Mouse (Mus musculus): Measurements from ENCODE around the gene 1110017D15Rik. TPM values are rescaled to one million over a fixed set of nuclear protein-coding genes. Genes with fewer than 3 reads are reported as not detected.

1110017D15Rik gene
- polyA plus RNA-seq, 1 experiment: 10.6 TPM

Other genes with a start within 250 kb of the 1110017D15Rik start
- 28.4 and 32.3 TPM in 2 replicates for gene Ubap2, start 242.2 kb downstream of the 1110017D15Rik start, polyA plus RNA-seq (2012; rRNA removed)
- gene Dcaf12, start 202.4 kb downstream of the 1110017D15Rik start, polyA plus RNA-seq (2012; rRNA removed): 33.5 and 35.4 TPM in 2 replicates
- gene Ubap1, start 168.3 kb downstream of the 1110017D15Rik start, polyA plus RNA-seq (2012; rRNA removed): 46.7 and 54.4 TPM in 2 replicates
- gene Kif24, start 52.4 kb downstream of the 1110017D15Rik start, polyA plus RNA-seq (2012; rRNA removed): 0.71 and 0.90 TPM in 2 replicates
- gene Nudt2, start 52.2 kb downstream of the 1110017D15Rik start, polyA plus RNA-seq (2012; rRNA removed): 39.5 and 42.0 TPM in 2 replicates
- 22.6 and 23.6 TPM in 2 replicates for gene AI464131, start 14.3 kb downstream of the 1110017D15Rik start, polyA plus RNA-seq (2012; rRNA removed)
- gene Fam219a, start 52.2 kb upstream of the 1110017D15Rik start, polyA plus RNA-seq (2012; rRNA removed): 161 and 180 TPM in 2 replicates
- 11.9 and 13.4 TPM in 2 replicates for gene Dnaic1, start 52.4 kb upstream of the 1110017D15Rik start, polyA plus RNA-seq (2012; rRNA removed)
- gene Enho, start 123.0 kb upstream of the 1110017D15Rik start, polyA plus RNA-seq (2012; rRNA removed): 111 and 117 TPM in 2 replicates
- gene Cntfr, start 179.8 kb upstream of the 1110017D15Rik start, polyA plus RNA-seq (2012; rRNA removed): 79.4 and 92.6 TPM in 2 replicates
- gene Il11ra1, start 182.7 kb upstream of the 1110017D15Rik start, polyA plus RNA-seq (2012; rRNA removed): 37.0 and 38.1 TPM in 2 replicates
- gene Rpp25l, start 196.2 kb upstream of the 1110017D15Rik start, polyA plus RNA-seq (2012; rRNA removed): 30.7 and 32.5 TPM in 2 replicates
- 189 and 190 TPM in 2 replicates for gene Dctn3, start 205.8 kb upstream of the 1110017D15Rik start, polyA plus RNA-seq (2012; rRNA removed)
- gene Arid3c, start 213.8 kb upstream of the 1110017D15Rik start, polyA plus RNA-seq (2012; rRNA removed): 0.12 and 0.17 TPM in 2 replicates
- 196 and 224 TPM in 2 replicates for gene Galt, start 237.9 kb upstream of the 1110017D15Rik start, polyA plus RNA-seq (2012; rRNA removed)
- 60.9 TPM in 2 replicates for gene Sigmar1, start 238.8 kb upstream of the 1110017D15Rik start, polyA plus RNA-seq (2012; rRNA removed)